Mouse (Mus musculus): ENCODE data around the gene Gm20425.

The Gm20425 gene

DNA sequence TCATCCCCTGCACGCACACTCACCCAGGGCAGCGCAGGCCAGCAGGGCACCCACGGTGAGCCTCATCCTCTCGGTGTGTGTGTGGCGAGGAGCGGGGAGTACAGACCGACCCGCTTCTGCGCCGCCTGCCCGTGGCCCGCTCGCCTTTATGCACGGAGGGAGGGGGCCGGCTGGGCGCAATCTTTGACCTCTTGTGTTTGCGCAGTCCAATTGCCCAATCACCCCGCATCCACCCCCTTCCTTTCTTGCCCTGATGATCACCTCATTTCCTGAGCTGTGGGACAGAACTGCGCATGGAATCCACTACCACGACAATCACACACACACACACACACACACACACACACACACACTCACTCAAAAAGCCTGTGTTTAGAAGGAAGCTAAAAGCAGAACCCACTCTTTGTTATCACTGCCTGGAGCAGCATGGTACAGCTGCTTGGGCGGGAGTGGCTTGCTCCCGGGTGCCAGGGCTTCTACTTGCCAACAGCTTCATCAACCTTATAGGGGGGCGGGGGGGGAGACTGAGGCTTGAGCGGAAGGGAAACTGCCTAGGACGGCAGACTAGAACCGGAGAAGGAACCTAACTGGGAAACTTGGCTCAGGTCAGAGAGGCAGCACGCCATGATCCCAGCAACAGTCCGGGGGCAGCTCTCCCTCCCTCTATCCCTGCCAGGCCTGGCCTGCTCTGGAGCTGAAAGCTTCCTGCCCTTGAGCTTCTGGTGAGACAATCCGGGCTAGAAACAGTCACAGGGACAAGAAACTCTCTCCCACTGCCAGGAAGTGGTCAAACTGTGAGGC, at the start of gene Gm20425, which contains the start of gene Trf:
Gene Gm20425 (minus strand): TSS at position 157 of the 801 bp plus-strand sequence.
Gene Trf (minus strand): TSS at position 294 of the 801 bp plus-strand sequence.
- peak; percentile 65 to 75 for DNase-seq (ENCODE audit: low spot score in 2 of 2)

DNA sequence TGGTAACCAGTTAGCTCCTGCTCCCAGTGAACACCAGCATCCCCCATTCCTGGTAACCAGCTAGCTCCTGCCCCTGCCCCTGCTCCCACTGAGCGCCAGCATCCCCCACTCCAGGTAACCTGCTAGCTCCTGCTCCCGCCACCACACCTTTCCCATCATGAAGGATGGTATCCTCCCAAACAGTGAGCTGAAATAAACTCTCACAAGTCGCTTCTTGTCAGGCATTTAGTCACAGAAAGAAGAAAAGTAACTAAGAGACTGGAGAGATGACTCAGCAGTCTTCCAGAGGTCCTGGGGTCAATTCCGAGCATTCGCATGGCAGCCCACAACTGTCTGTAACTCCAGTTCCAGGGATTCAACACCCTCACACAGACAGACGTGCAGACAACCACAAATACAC, 46.8 kb upstream of the Gm20425 start:
- no peak for DNase-seq (ENCODE audit: low spot score in 2 of 2)

DNA sequence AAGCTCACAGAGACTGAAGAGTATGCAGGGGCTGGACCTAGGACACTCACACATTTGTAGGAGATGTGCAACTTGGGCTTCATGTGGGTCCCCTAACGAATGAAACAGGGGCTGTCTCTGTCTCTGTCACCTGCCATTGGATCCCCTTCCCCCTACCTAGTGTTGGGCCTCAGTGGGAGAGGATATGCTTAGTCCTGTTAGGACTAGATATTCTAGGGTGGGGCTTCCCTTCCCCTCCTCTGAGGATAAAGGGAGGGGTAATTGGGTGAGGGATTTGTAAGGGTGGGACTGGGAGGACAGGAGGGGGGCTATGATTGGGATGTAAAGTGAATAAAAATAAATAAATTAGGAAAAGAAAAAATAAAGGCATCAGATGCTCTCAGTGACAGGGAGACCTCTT, 45.6 kb upstream of the Gm20425 start:
- DNase-seq (ENCODE audit: low spot score in 2 of 2) = no peak

DNA sequence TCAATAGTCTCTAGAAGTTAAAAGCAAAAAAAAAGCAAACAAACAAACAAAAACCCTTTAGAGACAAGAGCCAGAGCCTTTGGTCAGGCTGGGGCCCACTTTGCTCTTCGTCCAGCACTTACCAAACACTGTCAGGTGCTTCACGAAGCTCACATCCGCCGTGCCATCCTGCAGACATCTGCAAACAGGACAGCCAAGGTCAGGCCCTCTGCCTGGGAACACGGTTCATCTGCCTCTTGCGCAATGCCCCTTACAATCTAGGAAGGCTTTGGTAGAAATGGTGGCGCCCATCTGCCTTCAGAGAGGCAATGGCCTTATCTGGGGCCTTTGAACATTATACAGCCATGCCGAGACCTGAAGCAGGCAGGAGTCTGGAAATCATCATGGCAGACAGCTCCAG, 44.7 kb upstream of the Gm20425 start:
- no peak for DNase-seq (ENCODE audit: low spot score in 2 of 2)

DNA sequence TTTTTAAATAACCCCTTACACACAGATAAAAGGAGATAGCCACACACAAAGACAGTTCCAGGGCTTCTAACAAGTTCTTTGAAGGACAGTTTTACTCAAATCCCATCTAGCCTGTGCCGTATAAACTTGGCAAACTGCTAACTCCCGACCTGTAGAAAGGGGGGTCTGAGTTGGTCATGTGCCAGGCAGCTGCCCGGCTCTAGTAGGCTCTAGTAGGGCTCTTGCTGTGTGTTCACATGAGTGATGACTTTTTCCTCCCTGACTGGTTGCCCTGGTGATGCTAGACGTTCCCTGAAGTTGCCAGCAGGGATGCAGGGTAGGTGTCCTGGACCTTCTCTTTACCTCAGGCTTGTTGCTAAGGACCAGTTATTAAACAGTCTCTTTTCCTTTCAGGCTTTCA, 41.0 kb upstream of the Gm20425 start:
- no peak for DNase-seq (ENCODE audit: low spot score in 2 of 2)

DNA sequence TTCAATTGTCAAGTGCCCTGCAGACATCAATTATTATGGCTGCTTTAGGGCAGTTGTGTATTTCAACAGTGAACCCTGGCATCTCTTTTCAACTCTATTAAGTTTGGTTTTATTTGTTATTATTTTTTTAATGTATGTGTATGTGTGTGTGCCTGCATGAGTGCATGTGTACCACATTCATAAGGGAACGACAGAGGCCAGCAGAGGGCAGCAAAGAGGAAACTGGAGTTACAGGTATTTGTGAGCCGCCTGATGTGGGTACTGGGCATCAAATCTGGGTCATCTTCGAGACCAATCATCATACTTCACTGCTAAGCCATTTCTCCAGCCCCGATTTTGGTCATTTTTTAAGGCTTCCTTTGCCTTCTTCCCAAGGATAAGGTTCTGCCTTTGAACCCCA, 35.7 kb upstream of the Gm20425 start:
- no peak for DNase-seq (ENCODE audit: low spot score in 2 of 2)

DNA sequence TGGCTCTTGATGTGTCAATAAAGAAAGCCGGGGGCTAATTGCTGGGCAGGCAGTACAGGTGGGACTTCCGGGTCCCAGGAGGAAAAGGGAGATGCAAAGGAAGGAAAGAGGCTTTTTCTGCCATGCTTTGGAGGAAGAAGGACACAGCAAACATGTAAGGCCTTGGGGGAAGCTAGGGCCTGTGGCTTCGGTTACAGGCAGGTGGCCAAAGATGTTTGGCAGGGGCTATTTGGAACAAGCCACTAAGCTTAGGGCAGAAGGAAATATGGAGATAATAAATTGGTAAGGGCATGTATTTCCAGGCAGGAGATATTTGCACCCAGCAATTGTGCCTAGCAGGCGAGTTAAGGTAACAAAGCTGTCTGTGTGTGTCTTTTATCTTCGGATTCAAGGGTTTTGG, 22.8 kb upstream of the Gm20425 start:
- no peak for DNase-seq (ENCODE audit: low spot score in 2 of 2)

DNA sequence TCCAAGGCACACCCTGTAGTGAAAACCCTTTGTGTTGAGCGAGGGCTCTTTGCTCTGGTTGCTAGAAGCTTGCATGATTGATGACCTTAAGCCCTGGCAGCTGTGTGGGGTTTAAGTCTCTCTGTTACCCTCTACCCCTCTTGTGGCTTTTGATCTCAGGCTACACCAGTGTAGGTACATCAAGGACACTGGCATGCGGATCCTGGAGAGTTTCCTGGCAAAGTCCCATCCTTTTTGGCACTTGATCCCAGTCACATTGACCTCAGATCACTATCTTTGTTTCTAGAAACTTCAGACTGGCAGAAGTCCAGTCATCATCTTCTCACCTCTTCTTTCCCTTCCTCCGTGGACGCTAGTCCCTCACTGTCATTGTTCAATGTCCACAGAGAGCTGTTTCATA, 18.5 kb upstream of the Gm20425 start:
- no peak for DNase-seq (ENCODE audit: low spot score in 2 of 2)

DNA sequence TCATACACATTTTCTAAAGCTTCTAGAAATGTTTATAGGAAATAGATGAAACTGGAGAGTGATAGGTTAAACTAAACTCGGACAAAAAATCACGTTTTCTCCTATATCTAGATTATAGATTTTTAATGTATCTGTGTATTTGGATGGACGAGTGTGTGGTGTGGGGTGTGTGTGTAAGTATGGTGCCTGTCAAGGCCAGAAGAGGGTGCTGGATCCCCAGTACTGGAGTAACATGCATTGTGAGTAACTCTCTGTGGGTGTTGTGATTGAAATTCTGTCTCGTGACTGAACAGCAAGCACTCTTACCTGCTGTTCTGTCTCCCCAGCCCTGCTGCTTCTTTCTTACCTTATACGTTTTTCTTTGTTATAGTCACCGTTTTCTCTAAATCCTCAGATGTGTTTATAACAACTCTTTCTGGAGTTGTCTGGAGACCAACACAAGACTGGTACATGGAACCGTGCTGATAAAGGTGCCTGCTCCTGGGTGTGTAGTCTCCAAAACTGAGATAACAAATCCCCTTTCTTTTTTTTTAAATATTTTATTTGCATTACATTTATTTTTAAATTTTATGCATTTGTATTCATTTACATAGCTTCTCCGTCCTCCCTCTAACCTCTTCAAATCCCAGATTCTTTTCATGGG, 16.5 kb upstream of the Gm20425 start:
- no peak for DNase-seq (ENCODE audit: low spot score in 2 of 2)

DNA sequence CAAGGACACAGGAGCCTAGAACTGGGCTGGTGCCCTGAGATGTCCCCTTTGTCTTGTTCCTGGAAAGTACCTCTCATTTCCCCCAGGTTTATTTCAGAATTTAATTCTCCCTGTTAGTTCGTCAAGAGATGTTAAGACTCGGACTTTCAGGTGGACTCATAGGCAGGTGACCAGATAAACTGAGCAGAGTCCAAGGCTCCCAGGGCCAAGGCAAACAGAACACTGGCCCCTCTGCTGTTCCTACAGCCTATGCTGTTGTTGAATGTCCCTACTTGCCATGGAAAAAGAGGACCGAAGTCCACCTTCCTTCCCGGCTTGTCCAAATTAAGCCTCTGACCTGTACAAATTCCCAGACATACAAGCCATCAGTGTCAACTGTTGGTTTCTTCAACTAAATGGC, 13.5 kb upstream of the Gm20425 start:
- DNase-seq (ENCODE audit: low spot score in 2 of 2) = no peak

DNA sequence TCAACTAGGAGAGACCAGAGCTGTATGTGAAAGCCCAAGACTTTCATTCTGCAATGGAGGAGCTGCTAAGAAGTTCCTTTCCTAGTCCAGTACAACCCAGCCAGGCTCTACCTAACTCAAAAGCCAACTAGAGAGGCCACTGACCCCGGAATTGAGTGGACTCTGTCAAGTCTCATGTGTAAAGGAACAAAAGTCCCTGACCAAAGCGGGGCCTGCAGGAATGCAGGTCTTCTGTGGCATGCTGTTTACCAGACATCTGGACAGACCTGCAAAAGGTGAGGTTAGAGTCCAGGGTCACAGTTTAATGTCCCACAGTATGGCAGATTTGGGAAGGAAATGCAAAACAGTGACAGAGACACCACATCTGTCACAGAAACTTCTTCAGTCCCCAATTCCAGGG, 11.1 kb upstream of the Gm20425 start:
- no peak for DNase-seq (ENCODE audit: low spot score in 2 of 2)

DNA sequence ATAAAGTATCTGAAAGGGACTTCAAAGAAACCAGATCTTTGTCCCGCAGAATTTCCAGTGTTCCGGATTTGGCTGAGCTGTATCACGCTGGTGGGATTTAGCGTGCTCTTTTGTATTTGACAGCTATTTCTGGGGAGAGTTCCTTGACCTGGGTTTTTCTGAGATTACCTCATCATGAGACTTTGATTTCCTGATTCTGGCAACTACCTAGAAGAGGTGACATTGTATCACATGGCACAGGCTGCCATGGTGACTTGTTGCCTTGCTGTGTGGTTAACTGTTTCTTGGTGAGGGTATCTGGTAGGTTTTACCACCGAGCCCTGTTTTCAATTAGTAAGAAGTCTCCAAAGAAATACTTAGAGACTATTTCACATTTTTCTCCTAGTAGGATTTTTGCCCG, 9.4 kb upstream of the Gm20425 start:
- no peak for DNase-seq (ENCODE audit: low spot score in 2 of 2)

DNA sequence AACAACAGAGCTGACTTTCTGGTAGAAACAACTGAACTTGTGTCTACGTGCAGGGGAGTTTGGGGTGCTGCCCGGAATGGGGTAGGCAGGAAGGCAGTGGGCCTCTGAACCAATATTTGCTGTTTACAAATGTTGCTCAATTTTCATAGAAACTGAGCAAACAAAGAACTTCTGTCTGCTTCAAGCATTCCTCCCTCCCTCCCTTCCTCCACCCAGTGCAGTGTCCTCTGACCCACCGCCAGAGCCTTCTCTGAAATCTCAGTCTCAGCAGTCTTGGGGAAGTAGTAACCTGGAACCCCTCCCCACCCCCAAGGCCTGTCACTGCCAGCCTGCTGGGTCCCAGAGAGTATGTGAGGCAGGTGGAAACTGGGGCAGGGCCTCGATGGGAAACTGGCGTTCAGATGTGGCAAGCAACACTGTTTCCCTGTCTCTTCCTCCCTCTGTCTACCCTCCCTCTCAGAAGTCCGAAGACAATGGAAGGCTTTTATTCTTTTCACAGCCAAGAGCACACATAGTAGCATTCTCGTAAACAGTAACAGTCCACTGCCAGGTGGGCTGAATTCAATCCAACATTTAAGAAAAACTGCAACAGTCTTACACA, 4.6 kb upstream of the Gm20425 start:
- peak in 1 of 2 experiments; percentile 53 for DNase-seq (ENCODE audit: low spot score in 2 of 2)

DNA sequence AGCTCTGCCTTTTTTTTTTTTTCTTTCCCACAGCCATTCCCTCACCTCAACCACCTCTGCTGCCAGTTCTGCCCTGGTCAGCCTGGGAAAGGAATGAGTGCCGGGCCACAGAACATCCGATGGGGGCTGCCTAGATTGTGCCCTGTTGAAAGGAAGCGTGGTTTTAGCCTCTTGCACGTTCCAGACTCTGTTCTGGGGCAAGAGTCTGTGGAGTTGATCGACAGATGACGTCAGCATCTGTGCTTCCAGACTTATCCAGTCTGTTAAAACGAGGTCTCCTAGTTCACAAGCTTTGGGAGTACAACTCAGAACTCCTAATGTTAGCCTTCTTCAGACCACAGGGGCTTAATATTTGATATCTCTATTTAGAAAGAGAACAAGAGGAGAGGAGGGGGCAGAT, 4.0 kb upstream of the Gm20425 start:
- no peak for DNase-seq (ENCODE audit: low spot score in 2 of 2)

DNA sequence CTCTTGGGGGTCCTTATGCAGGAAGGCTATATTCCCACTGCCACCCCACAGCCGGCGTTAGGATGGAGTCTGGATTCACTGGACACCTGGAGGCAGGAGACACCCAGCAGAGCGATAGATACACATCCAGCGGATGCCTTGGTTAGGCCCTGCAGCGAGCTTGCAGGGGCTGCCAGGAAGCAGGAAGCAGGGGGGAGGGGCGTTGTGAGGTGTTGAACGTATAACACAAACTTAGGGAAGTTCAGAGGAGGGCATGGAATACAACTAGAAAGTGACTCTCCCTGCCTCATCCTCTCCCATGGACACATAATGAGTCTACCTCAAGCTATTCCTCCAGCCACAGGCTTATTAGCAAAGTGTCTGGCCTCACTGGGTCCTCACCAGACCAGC, 2.9 kb upstream of the Gm20425 start:
- DNase-seq (ENCODE audit: low spot score in 2 of 2) = no peak

DNA sequence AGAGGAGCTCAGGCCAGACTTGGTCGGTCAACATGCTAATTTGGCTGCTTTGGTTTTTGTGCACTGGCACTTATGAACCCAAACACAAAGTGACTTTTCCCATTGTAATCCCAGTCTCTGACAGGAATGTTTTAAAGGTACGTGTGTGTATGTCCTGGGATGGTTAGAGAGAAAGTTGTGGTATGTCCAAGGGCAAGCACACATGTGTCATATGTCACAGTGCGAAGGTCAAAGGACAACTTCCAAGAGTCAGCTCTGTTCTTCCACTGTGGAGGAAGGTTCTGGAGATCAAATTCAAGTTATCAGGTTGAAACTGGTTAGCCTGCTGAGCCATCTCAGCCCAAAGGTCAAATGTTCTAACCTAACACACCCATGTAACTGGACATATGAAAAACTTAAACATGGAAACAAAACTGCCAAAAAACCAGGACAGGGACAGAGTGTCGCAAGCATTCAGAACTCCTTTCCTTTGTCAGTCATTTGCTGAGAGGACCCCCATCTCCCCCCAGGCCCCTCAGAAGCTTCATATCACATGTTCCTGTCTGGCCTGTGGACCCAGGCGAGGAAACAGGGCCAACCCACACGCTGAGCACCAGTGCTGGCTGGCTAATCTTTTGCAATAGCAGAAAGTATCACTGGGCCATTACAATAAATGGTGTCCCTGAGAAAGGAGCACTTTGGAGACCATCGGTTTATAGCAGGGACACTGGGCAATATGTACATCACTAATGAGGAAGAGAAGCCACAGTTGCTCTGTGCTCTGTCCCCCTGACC, 2.3 kb upstream of the Gm20425 start:
- DNase-seq (ENCODE audit: low spot score in 2 of 2) = no peak

DNA sequence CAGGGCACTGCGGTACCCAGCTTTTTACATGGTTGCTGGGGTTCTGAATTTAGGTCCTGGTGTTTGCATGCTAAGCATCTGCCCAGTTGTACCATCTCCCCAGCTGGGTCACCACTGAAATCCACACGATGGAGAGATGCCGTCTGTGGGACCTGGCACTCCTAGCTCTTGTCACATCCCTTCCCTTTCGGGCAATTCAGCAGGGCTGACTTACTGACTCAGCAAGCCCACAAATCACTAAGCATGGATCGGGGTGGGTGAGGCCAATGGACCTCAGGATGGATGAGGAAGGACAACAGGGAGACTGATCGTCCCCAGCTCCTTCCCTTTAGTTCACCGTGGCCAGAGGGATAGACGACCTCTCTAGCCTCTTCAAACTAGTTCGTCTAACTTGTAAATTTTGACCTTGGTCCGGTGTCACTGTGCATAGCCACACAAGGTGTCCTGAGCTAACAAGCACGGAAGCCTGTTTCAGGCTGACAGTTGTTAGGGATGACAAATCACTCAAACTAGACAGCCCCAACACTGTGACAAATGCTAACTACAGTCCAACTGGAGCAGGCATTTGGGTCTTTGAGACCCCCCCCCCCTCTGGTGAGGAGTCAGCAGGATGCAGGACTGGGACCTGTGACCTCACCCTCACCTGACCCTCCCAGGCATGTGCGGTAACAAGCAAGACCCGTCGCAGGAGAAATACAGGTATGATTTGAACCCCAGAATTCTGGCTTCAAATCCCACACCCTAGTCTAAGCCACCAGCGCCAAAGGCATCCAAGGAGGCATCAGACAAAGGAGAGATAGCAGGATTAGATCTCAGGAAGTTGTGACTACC, 855 bp downstream of the Gm20425 start:
- DNase-seq (ENCODE audit: low spot score in 2 of 2) = no peak

DNA sequence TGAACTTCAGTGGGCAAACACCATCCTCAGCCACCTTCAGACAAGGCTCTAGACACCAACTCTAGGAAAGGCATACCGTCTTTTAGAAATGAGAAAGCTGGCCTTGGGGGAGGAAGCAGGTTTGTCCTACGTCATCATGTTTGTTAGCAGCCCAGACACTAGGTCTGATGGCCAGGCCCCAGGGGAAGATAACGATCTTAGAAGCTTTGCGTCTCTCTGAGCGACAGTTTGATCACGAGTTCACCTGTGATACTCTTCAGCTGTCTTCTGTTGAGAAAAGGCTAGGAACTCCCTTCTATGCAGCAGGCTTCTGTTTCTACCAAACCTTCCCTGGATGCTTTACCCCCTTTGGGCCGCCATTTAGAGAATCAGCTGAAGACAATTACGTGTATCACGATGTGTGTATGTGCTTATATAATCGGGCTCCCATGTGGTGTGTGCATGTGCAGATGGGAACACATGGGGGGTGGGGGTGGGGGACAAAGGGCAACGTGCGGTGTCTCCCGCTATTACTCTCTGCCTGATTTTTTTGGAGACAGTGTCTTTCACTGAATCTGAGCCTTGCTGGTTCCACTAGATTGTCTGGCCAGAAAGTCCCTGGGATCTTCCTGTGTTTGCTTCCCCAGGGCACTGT, 1.6 kb downstream of the Gm20425 start:
- DNase-seq (ENCODE audit: low spot score in 2 of 2) = no peak

DNA sequence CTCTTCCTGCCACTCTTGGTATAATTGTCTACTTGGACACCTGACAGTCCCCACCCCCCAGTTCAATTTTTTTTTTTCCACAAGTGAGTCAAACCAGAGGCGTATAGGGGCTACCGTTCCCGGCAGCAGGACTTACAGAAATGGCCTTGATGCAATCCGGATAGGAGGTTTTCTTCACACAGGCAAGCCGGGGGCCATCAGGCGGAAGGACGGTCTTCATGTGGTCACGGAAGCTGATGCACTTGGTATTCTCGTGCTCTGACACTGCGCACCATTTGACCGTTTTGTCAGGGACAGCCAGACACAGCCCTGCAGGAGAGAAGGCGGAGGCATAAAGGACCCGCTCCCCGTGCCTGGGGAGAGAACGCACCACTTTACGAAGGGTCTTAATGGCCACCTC, 2.3 kb downstream of the Gm20425 start:
- DNase-seq (ENCODE audit: low spot score in 2 of 2) = no peak

DNA sequence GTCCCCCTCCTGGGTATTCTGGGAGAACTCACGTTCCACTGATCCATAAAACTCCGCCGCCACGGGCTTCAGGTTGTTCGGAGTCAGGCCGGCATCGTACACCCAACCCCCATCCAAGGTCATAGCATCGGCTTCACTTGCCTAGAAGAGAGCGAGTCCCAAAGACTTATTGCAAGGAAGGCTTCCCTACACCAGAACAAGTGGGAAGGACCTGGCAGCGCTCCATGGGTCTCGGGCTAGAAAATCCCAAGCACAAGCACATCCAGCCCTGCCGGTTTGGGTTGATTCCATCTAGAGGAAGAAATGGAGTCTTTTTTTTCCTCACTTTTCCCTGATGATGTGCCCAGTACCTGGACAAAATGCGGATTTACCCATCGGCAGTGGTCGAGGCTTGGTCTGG, 3.3 kb downstream of the Gm20425 start:
- DNase-seq (ENCODE audit: low spot score in 2 of 2) = no peak

DNA sequence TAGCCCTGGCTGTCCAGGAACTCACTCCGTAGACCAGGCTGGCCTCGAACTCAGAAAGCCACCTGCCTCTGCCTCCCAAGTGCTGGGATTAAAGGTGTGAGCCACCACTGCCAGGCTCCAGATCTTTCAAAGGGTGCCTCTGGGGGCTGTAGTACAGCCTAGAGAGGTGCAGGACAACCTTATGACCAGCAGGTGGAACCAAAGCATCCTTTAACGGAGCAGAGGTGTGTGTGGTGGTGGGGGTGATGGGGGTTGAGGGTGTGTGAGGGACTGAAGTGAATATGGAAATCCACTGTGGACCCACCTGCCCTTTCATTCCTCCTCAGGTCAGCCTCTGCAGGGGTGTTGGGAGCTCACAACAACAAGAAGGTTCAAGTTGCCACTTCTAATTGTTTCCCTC, 4.6 kb downstream of the Gm20425 start:
- DNase-seq (ENCODE audit: low spot score in 2 of 2) = no peak
